Mouse (Mus musculus) left cerebral cortex, adult 2 months (tissue): ENCODE measurements around the gene Wee2. TPM values are rescaled to one million over a fixed set of nuclear protein-coding genes. Genes with fewer than 3 reads are reported as not detected.

Experiments used
- DNase-seq, 2 experiments: peaks; one replicate each; pipeline ENCODE4 v3.0.0; 2021 to 2022; ENCODE audit warnings: low spot score in 2 of 2, mixed read lengths in 1 of 2; ENCODE audit errors: extremely low spot score in 1 of 2
- H3K27ac ChIP-seq: fragments of 200-600 bp; 2 replicates; pipeline ENCODE4 v1.8.1; 2022
- H3K4me3 ChIP-seq: fragments of 200-600 bp; 2 replicates; pipeline ENCODE4 v1.8.1; 2022
- CTCF ChIP-seq: fragments of 200-600 bp; IDR thresholded peaks from 2 replicates; pipeline ENCODE4 v1.8.1; 2022; ENCODE audit warnings: antibody characterized with exemption, mild to moderate bottlenecking, moderate library complexity
- intact Hi-C: fragments of 180-260 bp; cut with DNase I; formaldehyde crosslinking; loops from one replicate; pipeline ENCODE4 v1.15.1; 2025
- total RNA-seq, 2 experiments: library from RNA; stranded (reverse); gene quantifications; 2 replicates each; pipeline ENCODE4 v1.2.3; 2021

The Wee2 gene
- total RNA-seq, 2 experiments from 2014 or later = 0.41 TPM; not detected in 1

DNA sequence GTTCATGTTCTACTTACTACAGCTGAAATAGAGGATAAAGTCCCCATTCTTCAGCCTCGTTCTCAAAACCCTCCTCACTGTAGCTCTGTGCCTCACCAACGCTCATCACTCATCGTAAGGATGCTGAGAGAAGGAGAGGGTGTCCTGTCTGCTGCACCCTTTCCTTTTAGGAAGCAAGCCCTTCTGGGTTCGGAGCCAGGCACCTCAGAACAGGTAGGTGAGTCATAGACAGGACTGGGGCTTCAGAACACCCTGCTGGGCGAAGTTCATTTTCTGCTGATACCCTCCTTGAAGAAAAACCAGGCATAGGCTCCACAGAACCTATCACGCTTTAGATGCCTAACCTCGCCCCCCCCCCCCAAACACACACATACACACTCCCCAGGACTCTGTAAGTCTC is 11.4 kb upstream of the Wee2 start:
- intact Hi-C loops = no loop called here
- no peak for DNase-seq
- no peak for TF ChIP-seq CTCF
- no peak overlapping the region for H3K4me3 ChIP-seq
- H3K27ac ChIP-seq = no peak overlapping the region

DNA sequence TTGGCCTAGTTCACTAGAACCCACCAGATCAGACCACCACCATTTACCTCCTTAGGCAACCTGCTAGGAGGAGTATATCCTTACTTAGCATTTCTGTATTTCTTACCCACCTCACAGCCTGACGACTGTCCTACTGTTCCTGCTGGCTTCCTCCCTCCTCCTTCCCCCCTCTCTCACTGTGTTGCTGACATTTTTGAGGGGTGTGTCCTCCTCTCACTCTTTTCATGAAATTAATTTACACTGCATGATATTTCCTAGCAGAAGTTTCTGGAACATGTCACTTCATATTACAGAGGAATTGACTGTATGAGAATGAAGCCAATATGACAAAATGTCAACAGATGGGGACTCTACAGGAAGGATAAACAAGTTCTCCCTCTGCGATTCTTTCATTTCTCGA is 10.2 kb upstream of the Wee2 start:
- Histone ChIP-seq H3K4me3 (no peak overlapping the region), H3K27ac (no peak overlapping the region)
- intact Hi-C loops = no loop called here
- no peak for DNase-seq
- TF ChIP-seq CTCF = no peak

DNA sequence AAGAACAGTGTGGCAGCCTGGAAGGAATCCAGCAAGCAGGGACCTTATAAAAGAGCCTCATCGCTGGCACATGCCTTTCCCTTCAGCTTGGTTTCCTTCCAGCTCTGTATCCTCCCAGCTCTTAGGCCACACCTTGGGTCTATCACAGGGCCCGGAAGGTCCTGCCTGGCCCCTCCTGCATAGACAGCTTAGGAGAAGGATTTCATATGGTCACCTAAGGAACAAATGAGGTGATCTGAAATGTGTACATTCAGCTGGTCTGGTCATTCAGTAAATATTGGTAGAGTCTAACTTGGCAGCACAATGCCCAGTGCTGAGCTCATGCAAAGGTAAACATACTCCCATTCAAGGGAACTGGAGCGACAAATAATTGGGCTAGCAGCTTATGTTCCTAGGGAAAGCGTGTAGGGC is 9.4 kb upstream of the Wee2 start:
- no peak for DNase-seq
- Histone ChIP-seq H3K27ac (no peak overlapping the region), H3K4me3 (no peak overlapping the region)
- intact Hi-C loops = no loop called here
- TF ChIP-seq CTCF = no peak

DNA sequence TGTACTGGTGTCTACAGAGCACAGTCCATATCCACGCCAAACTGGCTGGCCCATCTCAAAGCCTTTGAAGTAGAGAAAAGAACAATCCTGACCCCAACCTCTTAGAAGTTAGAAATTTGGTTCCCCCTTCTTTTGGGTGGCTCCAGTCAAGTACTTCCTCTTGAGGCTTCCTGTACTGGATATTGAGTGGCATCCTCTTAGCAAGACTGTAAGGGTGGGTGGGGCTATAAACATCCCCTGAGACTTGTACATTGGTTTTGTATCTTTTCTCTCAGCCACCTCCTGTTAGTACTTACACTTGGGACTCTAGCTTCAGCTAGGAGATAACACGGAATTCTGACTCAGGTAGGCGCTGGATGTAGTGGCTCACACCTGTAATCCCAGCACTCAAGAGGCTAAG is 8.6 kb upstream of the Wee2 start:
- Histone ChIP-seq H3K27ac (no peak overlapping the region), H3K4me3 (no peak overlapping the region)
- no peak for TF ChIP-seq CTCF
- intact Hi-C loops = no loop called here
- no peak for DNase-seq

DNA sequence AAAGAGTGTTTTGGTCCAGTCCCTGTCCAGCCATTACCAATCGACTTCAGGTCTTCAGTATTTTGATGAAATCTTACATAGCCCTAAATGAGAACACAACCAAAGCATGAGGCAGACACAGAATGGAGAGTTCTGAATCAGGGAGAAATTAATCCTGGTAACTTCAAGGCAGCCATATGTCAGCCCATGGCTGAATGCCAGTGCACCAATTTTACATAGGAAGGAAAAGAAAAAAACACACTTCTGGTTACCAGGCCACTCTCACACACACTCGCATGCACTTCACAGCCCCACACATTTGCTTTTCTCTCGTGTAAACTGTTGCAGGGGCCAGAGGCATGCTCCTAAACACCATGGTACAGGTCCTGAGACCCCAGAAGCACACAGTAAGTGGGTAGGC is 8.0 kb upstream of the Wee2 start:
- Histone ChIP-seq H3K27ac (no peak overlapping the region; the same call in 1 of the 2 replicates), H3K4me3 (no peak overlapping the region)
- no peak for TF ChIP-seq CTCF
- no peak for DNase-seq
- intact Hi-C loops = no loop called here

DNA sequence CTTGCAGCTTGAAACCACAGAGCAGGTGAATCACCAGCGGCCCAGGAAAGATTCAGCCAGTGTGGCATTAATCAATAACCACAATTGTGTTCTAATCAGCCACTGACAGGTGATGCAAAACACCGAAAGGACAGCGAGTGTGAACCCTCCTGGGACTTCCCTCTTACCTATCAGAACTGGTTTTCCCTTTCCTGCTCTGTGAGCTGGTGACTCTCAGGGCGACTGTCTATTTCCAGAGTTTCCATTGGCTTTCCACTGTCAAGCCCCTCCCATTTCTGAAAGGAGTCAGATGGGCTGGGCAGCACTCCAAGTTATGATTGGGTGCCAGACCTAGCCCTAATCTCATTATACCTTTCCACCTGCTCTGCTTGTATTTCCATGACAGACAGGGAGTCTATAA is 7.5 kb upstream of the Wee2 start:
- DNase-seq = no peak
- Histone ChIP-seq H3K27ac (peak overlapping the region; percentile 7; the same call in 1 of the 2 replicates), H3K4me3 (no peak overlapping the region)
- TF ChIP-seq CTCF = no peak
- intact Hi-C loops = no loop called here

DNA sequence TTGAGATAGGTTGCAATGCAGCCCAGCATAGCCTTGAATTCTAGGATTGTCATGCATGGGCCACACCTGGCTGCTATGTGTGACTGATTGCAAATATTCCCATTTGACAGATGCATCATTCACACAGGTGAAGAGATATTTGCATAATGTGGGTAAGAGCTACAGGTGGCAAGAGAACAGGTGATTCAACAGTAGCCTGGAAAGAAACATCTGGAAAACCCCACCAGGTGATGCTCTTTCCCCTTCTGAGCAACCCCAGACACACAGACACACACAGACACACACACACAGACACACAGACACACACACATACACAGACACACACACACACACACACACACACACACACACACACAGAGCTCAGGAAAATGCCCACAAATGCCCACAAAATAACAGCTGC is 7.1 kb upstream of the Wee2 start:
- DNase-seq = no peak
- no peak overlapping the region for H3K4me3 ChIP-seq
- intact Hi-C loops = no loop called here
- no peak for TF ChIP-seq CTCF
- no peak overlapping the region for H3K27ac ChIP-seq

DNA sequence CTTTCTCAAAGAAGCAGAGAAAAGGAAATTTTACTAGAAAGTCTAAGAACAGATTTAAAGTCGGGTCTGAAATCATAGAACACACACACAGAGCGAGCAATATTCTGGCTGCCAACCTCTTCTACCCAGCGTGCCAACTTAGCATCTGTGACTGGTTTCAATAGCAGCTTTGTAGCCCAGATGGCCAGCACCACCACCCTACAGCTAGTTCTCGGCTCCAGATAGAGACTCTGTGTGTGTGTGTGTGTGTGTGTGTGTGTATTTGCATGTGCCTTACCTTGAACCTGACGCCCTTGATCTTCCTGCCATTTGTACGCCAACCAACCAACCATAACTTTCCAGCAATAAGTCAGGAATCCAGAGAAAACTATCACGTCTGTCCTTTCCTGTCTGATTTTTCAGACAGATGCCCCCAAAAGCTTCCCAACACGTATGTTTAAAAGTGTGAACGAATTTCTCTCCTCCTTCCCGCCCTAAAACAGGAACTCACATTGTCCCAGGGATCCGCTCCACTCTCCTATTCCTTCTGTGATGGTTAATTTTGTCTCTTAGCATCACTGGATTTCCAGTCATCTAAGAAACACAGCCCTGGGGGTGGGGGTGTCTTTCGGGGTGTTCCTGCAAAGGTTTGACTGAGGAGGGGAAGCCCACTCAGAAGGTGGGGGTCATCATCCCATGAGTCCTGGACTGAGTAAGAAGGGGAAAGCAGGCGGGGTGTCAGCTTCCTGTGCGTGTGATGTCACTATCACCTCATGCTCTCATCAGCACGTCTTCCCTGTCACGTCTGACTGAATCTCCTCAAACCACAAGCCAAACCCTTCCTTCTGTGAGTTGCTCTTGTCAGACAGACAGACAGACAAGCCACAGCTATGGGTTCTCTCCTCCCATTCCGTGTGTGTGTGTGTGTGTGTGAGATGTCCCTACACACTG is 6.3 kb upstream of the Wee2 start:
- intact Hi-C loops = no loop called here
- no peak for TF ChIP-seq CTCF
- DNase-seq = peak; percentile 39
- no peak overlapping the region for H3K4me3 ChIP-seq
- peak overlapping the region; percentile 63 for H3K27ac ChIP-seq

DNA sequence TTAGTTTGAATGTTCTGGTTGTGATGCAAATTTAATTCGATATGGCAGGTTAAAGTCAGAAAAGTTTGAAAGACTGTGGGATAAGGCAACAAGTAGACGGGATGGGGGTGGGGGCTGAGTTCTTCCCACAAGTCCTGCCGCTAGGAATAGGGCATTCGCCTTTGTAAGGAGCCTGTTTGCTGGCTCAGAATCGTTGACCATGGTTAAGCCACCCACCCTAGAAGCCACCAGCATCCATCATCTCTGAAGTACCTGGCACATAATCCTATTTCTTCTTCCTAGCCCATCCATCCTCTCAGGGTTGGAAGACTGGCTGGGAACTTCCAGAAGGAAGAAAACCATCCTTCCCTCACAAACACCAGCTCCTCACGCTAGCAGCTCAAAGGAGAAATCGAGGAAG is 4.2 kb upstream of the Wee2 start:
- no peak for TF ChIP-seq CTCF
- no peak for DNase-seq
- H3K27ac ChIP-seq = peak overlapping the region; percentile 89
- H3K4me3 ChIP-seq = peak overlapping the region; percentile 95
- intact Hi-C loops = no loop called here

DNA sequence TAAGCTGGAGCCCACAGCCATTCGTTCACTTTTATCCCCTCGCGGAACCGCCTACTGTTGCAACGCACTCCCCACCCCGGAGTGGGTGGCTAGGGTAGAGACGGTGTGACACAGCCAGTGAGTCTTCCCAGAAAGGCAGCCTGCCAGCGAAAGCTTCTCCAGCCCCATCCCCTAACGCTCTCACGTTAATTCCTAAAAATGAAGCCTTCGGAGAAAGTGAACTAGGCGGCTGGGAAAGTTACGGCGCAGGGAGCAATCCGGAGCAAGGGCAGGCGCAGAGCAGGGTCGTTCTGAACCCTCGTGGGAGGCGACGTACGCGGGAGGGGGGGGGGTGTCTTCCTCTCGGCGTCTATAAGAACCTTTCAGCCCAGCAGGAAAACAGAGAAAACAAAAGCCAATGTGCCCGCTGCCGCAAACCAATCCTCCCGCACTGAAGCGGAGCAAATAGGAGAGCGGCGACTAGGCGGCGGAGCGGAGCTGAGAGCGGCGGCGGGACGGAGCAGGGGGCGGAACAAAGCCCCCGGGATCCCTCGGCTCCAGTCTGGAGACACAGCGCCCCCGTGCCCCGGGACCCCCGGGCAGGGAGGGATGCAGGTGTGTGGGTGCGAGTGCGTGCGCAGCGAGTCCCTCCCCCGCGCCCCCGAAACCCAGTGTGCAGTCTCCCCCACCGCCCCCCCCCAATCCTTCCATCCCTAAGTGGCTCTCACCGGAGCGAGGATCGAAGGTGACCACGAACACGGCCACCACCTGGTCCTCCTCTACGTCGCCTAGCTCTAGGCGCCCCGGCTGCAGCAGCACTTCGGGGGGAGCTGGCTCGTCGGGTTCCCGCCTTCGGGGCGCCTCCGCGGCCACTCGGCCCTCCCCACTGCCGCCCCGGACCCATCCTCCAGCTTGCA is 3.5 kb upstream of the Wee2 start:
- intact Hi-C loops = no loop called here
- H3K27ac ChIP-seq = peak overlapping the region; percentile 89
- peak; percentile 73 to 76 for DNase-seq
- peak overlapping the region; percentile 95 for H3K4me3 ChIP-seq
- TF ChIP-seq CTCF = no peak; the same call in 1 of the 2 replicates

DNA sequence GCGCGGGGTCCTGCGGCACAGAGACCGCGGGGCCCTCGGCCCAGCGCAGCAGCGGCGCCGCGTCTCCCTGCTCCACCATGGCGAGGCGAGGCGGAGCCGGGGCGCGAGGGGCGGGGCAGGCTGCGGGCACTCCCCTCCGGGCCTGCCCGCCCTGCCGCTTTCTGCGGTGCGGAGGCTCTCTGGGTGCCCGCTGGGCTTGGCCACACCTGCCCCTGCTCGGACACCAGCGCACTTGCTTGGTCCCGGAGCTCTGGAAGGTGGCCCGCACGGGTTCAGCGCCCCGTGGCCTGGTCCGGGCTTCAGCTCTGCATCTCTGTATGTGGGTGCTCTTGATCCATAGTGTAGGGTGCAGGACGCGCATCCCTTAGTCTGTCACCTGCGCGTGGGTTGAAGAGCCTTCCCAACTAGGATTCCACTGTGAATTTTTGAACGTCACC is 2.8 kb upstream of the Wee2 start, which contains the start of gene E330009J07Rik:
Gene E330009J07Rik (minus strand): TSS at position 89 of the 437 bp plus-strand sequence.
- intact Hi-C loops = no loop called here
- DNase-seq = peak; percentile 82 to 83
- Histone ChIP-seq H3K27ac (peak within 1 kb of the TSS; percentile 89), H3K4me3 (peak within 1 kb of the TSS; percentile 95)
- no peak for TF ChIP-seq CTCF

DNA sequence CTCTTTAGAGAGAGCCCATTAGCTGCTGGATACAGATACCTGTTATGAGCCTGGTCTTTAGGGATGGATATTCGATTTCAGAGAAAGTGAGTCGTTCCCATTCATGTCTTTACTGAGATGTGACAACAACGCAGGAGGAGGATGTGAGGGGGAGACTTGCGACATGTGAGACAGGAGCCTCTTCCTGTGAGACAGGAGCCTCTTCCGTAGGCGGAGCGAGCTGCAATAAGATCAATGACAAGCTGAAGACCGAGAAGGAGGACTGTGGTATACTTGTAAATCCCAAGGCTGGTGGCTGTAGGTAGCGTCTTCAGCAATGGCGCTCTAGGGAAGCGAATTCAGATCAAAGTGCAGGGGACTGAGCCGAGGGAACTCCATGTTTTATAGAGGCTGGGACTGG is 843 bp downstream of the Wee2 start:
- DNase-seq = no peak
- no peak for TF ChIP-seq CTCF
- intact Hi-C loops = loop anchor here (2.0 kb wide), 1 partner anchor 31 kb away; the partner anchor contains the start of gene Ssbp1
- Histone ChIP-seq H3K4me3 (no peak overlapping the region), H3K27ac (no peak overlapping the region)
